Mouse (Mus musculus) forebrain, embryonic 14.5 days (tissue): ENCODE data around the gene Aldh1l1. TPM values are rescaled to one million over a fixed set of nuclear protein-coding genes. Genes with fewer than 3 reads are reported as not detected.
A peak's percentile ranks its signal among the peaks of the same experiment; 100 is the strongest.

Experiments
- ATAC-seq: fragments of 200-750 bp; cut with Nextera tagmentation; 2 replicates; pipeline ENCODE4 v1.8.0; 2017; ENCODE audit warnings: mild to moderate bottlenecking, moderate library complexity
- DNase-seq: peaks from one replicate; pipeline ENCODE4 v3.0.0-alpha.2; 2015; ENCODE audit warnings: low spot score
- H3K27ac ChIP-seq: fragments of 300-500 bp; sonication (generic); 2 replicates; pipeline ENCODE4 v1.5.1; 2014; ENCODE audit warnings: low read depth, mild to moderate bottlenecking, control low read depth, low read length, moderate library complexity
- H3K27me3 ChIP-seq: fragments of 300-500 bp; sonication (generic); replicated peaks from 2 replicates; pipeline ENCODE4 v1.6.1; 2014; ENCODE audit warnings: low read length, control low read depth, mixed read lengths; ENCODE audit not compliant: control insufficient read depth, insufficient read depth
- H3K36me3 ChIP-seq: fragments of 300-500 bp; sonication (generic); 2 replicates; pipeline ENCODE4 v1.6.1; 2014; ENCODE audit warnings: low read length, control low read depth; ENCODE audit not compliant: control insufficient read depth, insufficient read depth
- H3K4me1 ChIP-seq: fragments of 300-500 bp; sonication (generic); 2 replicates; pipeline ENCODE4 v1.6.1; 2014; ENCODE audit warnings: antibody characterized with exemption, low read length, control low read depth; ENCODE audit not compliant: control insufficient read depth, insufficient read depth
- H3K4me2 ChIP-seq: fragments of 300-500 bp; sonication (generic); 2 replicates; pipeline ENCODE4 v1.6.1; 2014; ENCODE audit warnings: mild to moderate bottlenecking, control low read depth, low read length
- H3K4me3 ChIP-seq: fragments of 300-500 bp; sonication (generic); 2 replicates; pipeline ENCODE4 v1.5.1; 2014; ENCODE audit warnings: low read depth, low read length, control low read depth
- H3K9ac ChIP-seq: fragments of 300-500 bp; sonication (generic); 2 replicates; pipeline ENCODE4 v1.6.1; 2014; ENCODE audit warnings: mild to moderate bottlenecking, low read length, control low read depth, moderate library complexity
- H3K9me3 ChIP-seq: fragments of 300-500 bp; sonication (generic); replicated peaks from 2 replicates; pipeline ENCODE4 v1.6.1; 2016; ENCODE audit warnings: low read length, control low read depth, mixed read lengths; ENCODE audit not compliant: control insufficient read depth
- WGBS: fragments of 180-500 bp; shearing (Covaris S2); extraction: QIAGEN DNeasy Blood & Tissue Kit; methylation state at CpG from one replicate; pipeline ENCODE4 v1.1.7; 2014; 5-methylcytosine and 5-hydroxymethylcytosine counted together
- polyA plus RNA-seq: library from polyadenylated mRNA; unstranded; fragments of >200 nt; fragmentation: Nextera tagmentation; extraction: Ambion mirVana; gene quantifications from 2 replicates; pipeline ENCODE4 v1.2.1, GENCODE M21; 2014

The Aldh1l1 gene
- polyA plus RNA-seq, 1 experiment from 2014 or later: 15.8 TPM

DNA sequence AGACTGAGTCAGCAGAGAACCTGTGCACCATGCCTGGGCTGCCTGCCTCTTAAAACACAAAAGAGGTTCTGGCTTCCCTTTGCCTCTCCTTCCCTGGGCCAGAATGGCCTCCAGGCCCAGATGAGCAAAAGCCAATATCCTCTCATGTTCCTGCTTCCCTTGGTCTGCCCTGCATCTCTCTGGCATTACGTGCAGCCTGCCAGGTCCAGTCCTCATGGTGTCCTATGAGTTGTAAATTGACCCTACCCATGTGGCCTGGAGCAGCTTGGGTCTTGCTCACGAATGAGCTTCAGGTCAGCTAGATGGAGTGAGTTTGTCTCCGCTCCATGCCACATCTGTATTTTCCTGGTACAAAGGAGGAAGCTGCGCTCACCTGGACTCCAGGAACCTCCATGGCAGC, 110.8 kb downstream of the Aldh1l1 start:
- Histone ChIP-seq H3K9me3 (no peaks in the 10 kb centered on the region), H3K4me1 (no peaks in the 10 kb centered on the region), H3K36me3 (no peaks in the 10 kb centered on the region), H3K4me2 (no peak overlapping the region), H3K4me3 (no peak overlapping the region), H3K27ac (no peak overlapping the region), H3K27me3 (no peaks in the 10 kb centered on the region), H3K9ac (no peak overlapping the region)
- no peak for DNase-seq
- ATAC-seq: no peak
- 87% methylated on average over 4 of the region's 4 CpGs for WGBS

DNA sequence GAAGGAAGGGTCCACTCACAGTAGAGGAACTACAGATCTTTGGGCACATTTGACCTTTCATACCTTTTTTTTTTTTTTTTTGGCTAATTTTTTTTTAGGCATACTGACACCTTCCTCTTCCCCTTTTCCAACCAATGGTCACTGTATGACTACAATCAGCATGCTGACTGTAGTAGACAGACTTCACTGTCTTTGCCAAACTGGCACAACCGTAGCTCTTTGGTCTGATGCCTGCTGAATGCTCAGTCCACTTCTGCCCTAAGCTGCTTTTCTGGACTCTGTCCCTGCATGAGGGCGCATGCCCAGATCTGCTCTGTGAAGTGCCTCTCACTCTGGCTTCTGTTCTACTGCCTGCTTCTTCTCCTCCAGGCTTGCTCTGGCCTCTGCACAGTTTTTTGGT, 111.4 kb downstream of the Aldh1l1 start:
- ATAC-seq (no peak), DNase-seq (peak; percentile 9)
- Histone ChIP-seq H3K36me3 (no peaks in the 10 kb centered on the region), H3K4me3 (no peak overlapping the region), H3K9ac (no peak overlapping the region), H3K4me2 (no peak overlapping the region), H3K27me3 (no peaks in the 10 kb centered on the region), H3K27ac (no peak overlapping the region), H3K4me1 (no peaks in the 10 kb centered on the region), H3K9me3 (no peaks in the 10 kb centered on the region)
- WGBS: 88% methylated on average over 2 of the region's 2 CpGs

DNA sequence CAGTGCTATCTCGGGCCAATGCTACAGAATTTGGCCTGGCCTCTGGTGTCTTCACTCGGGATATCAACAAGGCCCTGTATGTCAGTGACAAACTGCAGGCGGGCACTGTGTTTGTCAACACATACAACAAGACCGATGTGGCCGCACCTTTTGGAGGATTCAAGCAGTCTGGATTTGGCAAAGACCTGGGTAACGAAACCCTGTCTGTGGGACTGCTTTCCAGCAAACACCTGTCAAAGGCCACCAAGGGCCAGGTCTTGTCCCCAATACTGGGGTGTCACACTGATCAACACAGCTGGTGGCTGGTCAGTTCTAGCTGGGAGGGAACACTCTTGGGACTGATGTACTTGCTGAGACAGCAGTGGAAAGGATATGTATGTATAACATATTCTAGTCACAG, 112.0 kb downstream of the Aldh1l1 start:
- no peak for ATAC-seq
- Histone ChIP-seq H3K4me2 (no peak overlapping the region), H3K9me3 (no peaks in the 10 kb centered on the region), H3K27me3 (no peaks in the 10 kb centered on the region), H3K4me3 (no peak overlapping the region), H3K27ac (no peak overlapping the region), H3K4me1 (no peaks in the 10 kb centered on the region), H3K9ac (no peak overlapping the region), H3K36me3 (no peaks in the 10 kb centered on the region)
- no peak for DNase-seq
- 91% methylated on average over 6 of the region's 6 CpGs for WGBS

DNA sequence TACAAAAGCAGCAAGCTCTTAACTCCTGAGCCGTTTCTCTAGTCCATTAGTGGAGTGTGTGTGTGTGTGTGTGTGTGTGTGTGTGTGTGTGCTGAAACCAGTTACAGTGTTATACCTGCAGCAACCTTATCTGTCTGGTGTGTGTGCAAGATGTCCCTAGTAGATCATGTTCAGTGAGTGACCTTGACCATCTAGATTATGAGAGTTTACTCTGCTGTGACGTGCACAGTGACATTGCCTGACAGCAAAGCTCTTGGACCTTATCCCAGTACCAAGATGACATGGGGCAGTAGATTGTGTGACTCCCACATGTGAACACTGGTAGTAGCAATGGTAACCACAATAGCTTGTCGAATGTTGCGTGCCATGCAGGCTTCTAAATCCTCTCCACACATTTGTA, 114.1 kb downstream of the Aldh1l1 start:
- no peak for ATAC-seq
- Histone ChIP-seq H3K4me3 (no peak overlapping the region), H3K4me1 (no peaks in the 10 kb centered on the region), H3K9me3 (no peaks in the 10 kb centered on the region), H3K36me3 (no peaks in the 10 kb centered on the region), H3K9ac (no peak overlapping the region), H3K27ac (no peak overlapping the region), H3K27me3 (no peaks in the 10 kb centered on the region), H3K4me2 (no peak overlapping the region)
- no peak for DNase-seq
- 78% methylated on average over 4 of the region's 4 CpGs for WGBS

DNA sequence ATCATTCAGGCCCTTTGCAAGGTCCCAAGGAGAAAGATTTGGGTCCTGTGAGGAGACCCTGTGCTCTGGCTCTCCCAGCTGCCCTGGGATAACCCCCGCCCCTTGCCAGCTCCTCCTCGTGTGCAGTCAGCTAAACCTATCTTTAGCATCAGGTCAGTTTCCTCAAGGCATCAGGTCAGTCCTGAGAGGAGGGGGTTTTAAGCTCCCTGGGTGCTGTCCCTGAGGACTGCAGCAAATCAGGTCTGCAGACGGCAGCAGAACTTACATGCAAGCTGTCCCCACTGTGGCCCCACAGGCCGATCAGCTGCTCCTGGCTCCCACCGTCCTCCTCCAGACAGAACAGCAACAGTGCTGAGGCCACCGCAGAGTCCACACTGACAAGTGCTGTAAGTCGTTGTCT, 115.5 kb downstream of the Aldh1l1 start:
- no peak for DNase-seq
- H3K4me1 ChIP-seq: no peaks in the 10 kb centered on the region
- H3K4me2 ChIP-seq: no peak overlapping the region
- H3K9me3 ChIP-seq: no peaks in the 10 kb centered on the region
- ATAC-seq: no peak
- no peak overlapping the region for H3K4me3 ChIP-seq
- H3K27ac ChIP-seq: no peak overlapping the region
- no peaks in the 10 kb centered on the region for H3K27me3 ChIP-seq
- WGBS: 62% methylated on average over 7 of the region's 7 CpGs
- H3K36me3 ChIP-seq: no peaks in the 10 kb centered on the region
- H3K9ac ChIP-seq: no peak overlapping the region

DNA sequence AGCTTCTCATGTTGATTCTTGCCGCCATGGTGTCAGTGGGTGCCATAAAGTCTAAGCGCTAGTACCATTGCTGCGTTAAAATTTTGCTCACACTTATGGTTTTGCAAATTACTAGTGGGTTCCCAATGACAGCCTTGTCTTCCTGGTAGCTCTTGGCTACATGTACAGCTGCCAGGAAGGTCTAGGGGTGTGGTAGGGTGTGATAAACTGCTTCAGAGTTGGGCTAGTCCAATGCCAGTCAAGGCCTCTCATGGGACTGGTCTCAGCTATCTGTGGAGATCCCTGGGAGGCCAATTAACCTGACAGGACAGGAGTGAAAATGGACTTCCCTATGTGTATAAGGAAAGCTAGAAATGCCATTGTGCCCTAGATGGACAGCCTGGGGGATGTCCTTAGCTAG, 116.1 kb downstream of the Aldh1l1 start:
- Histone ChIP-seq H3K9me3 (no peaks in the 10 kb centered on the region), H3K36me3 (no peaks in the 10 kb centered on the region), H3K9ac (no peak overlapping the region), H3K27me3 (no peaks in the 10 kb centered on the region), H3K4me3 (no peak overlapping the region), H3K4me1 (no peaks in the 10 kb centered on the region), H3K4me2 (no peak overlapping the region), H3K27ac (no peak overlapping the region)
- ATAC-seq: no peak
- 94% methylated on average over 3 of the region's 3 CpGs for WGBS
- DNase-seq: no peak

DNA sequence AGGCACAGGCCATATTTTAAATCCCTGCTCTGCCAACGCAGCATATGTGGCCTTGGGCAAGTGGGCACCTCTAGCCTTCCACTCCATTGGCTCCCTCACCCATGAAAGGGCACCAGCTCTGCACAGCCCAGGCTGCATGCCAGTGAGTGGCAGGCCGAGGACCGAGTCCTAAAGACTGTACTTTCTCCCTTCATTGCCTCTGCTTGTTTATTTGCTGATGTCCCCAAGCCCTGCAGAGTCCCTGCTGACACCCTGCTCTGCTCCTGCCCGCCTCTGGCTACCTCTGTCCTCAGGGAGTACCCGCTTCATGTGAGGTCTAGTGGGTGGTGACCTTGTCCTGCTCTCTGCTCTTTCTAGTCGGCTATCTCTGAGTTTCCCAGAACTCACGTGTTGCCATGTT, 116.9 kb downstream of the Aldh1l1 start:
- Histone ChIP-seq H3K9me3 (no peaks in the 10 kb centered on the region), H3K4me2 (no peak overlapping the region), H3K9ac (no peak overlapping the region), H3K36me3 (no peaks in the 10 kb centered on the region), H3K4me3 (no peak overlapping the region), H3K27ac (no peak overlapping the region), H3K27me3 (no peaks in the 10 kb centered on the region), H3K4me1 (no peaks in the 10 kb centered on the region)
- ATAC-seq (no peak), DNase-seq (no peak)
- WGBS: 68% methylated on average over 7 of the region's 7 CpGs

DNA sequence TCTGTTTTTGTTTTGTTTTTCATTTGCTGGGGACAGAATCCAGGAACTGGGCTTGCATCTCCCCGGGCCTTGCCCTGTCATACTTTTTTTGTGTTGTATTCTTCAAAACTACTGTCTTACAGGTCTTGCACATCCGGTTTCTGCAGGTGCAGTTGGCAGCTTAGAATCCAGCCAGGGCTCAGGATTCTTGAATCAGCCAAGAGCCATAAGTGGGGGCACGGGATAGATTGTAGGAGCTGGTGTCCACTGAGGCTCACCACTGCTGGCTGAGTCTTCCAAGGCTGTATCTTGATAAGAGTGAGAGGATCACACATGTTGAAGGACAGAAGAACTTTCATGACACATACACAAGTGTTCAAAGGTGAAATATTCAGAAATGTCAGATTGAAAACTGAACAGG, 117.9 kb downstream of the Aldh1l1 start:
- Histone ChIP-seq H3K9ac (no peak overlapping the region), H3K27ac (no peak overlapping the region), H3K4me2 (peak overlapping the region; percentile 91), H3K4me3 (peak overlapping the region; percentile 55), H3K9me3 (no peaks in the 10 kb centered on the region), H3K27me3 (no peaks in the 10 kb centered on the region), H3K4me1 (no peaks in the 10 kb centered on the region), H3K36me3 (no peaks in the 10 kb centered on the region)
- DNase-seq: no peak
- WGBS: 59% methylated on average over 3 of the region's 3 CpGs
- peak; percentile 9; the same call in 1 of the 2 replicates for ATAC-seq

DNA sequence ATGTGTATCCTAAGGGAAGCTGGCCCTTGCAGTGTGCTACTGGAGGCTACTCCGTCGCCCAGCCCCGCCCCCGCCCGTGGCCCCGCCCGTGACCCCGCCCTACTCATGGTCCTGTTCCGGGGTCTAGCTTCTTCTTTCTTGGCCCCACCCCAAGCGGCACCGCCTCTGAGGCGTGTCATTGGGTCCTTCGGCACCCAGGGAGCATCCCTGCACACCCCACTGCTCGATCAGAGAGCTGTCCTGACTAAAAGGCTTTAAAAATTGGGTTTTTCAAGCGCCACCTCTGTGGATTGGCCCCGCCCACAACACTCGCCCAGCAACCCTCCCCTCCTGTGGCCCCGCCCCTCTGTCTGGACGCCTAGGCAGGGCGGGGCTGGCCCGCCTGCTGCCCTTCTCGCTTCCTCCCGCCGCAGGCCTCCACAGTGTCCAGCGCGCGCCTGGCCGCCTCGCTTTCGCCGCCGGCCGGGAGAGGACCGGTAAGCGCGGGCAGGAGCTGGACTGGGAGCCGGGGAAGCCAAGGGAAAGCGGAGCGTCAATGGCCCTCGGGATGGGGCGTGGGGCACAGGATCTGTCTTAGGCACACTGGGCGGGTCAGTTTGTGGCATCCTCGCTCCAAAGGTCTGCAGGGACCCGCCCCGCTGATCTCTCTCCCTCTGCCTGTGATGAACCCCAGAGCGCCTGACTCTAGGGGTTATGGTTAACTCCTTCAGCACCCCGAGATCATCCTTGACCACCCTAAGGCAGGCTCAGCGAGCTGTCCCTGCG, 118.5 kb downstream of the Aldh1l1 start, which contains the start of gene Slc41a3:
TSS of gene Slc41a3 (plus strand) at position 193 of the 765 bp plus-strand sequence.
- H3K9me3 ChIP-seq: no peaks in the 10 kb centered on the region
- no peak within 1 kb of the TSS for H3K27ac ChIP-seq
- H3K9ac ChIP-seq: peak within 1 kb of the TSS; percentile 72
- WGBS: under 1% methylated on average over 49 of the region's 49 CpGs
- no peaks in the 10 kb centered on the region for H3K36me3 ChIP-seq
- H3K4me2 ChIP-seq: peak within 1 kb of the TSS; percentile 91
- DNase-seq (peak; percentile 84), ATAC-seq (peak; percentile 91)
- H3K4me3 ChIP-seq: peak within 1 kb of the TSS; percentile 55
- no peaks in the 10 kb centered on the region for H3K4me1 ChIP-seq
- H3K27me3 ChIP-seq: no peaks in the 10 kb centered on the region
